Mouse (Mus musculus): ENCODE measurements at regions not wholly inside any gene's neighbourhood (a gene's known extent, or its start where the extent isn't known, plus 50 kb on each side); places are given as distances from the start of the nearest gene placed in this dataset.

DNA sequence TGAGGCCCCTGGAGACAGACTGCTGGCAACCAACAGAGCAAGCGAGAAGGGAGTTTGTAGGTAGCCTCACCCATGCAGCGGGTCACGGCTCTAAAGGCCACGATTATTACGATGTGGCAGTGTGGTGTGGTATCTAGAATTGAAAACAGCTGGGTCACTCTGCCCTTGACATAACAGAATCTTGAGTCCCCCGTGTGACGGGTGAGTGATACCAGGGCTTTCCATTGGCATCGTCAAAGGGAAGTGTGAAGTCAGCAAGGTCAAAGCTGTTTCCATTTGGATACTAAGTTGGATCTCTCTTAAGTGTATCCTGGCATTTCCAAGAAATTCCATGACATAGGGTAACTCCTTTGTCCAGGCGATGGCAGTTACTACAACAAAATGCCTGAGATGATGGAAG is 106.7 kb upstream of the Osmr start:
- no peak for TF ChIP-seq CTCF (IDR thresholded peaks at IDR 0.05; ENCODE audit: low read depth)
- Histone ChIP-seq H3K27me3 (ENCODE audit: insufficient read depth, low read length) (no peaks in the 10 kb centered on the region), H3K4me1 (replicated peaks; ENCODE audit: insufficient read depth, low read length) (no peaks in the 10 kb centered on the region), H3K9me3 (replicated peaks; ENCODE audit: low read length) (no peaks in the 10 kb centered on the region), H3K4me2 (ENCODE audit: low read length) (no peak overlapping the region), H3K9ac (ENCODE audit: low read depth, low read length) (no peak overlapping the region), H3K4me3 (replicated peaks; ENCODE audit: low read depth, low read length) (no peak overlapping the region), H3K36me3 (ENCODE audit: insufficient read depth, low read length) (no peaks in the 10 kb centered on the region), H3K27ac (no peak overlapping the region)
- no peak for ATAC-seq (replicated peaks; ENCODE audit: low FRiP score, low read depth)
- DNase-seq (ENCODE audit: low spot score), result no peak
- 67% methylated on average over 9 of the region's 9 CpGs for WGBS

DNA sequence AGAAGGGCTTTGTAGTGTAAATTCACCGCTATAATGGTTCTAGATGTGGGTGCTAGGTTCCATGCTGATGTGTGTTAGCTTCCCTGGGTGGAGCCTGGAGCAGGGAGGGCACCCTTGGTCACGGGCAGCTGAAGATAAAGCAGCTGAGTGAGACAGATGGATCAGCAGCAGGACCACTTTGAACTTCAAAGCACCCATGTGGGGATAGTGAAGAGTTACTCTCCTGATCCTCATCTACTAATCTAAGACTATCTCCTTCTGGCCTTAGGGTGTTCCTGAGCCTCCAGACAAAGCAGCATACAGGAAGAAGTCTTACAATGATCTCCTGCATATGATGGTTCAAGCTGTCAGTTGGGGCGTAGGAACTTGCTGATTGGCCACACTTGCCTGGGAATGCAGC is 107.1 kb upstream of the Lifr start:
- WGBS, result 78% methylated on average over 3 of the region's 3 CpGs

DNA sequence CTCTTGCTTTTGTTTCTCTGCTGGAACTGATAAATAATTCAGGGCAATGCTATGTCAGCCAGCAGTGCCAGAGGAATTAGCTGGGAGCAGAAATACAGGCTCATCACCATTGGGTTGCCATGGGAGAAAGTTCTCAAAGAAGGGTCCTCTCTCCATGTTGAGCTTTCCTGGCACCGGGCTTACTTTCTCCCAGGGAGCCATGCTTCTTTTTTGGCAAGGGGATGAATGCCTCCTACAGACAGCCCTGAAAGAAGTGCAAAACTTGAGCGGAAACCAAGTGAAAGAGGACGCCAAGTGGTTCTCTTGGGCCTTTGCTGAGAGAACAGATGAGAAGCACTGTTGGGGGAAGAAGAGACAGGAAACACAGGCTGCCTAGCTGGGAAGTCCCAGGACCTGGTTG is 102.2 kb upstream of the Lifr start:
- TF ChIP-seq CTCF (IDR thresholded peaks at IDR 0.05; ENCODE audit: low read depth), result no peak
- no peak for ATAC-seq (replicated peaks; ENCODE audit: low FRiP score, low read depth)
- Histone ChIP-seq H3K27ac (no peak overlapping the region), H3K9me3 (replicated peaks; ENCODE audit: low read length) (no peaks in the 10 kb centered on the region), H3K4me1 (replicated peaks; ENCODE audit: insufficient read depth, low read length) (no peaks in the 10 kb centered on the region), H3K9ac (ENCODE audit: low read depth, low read length) (no peak overlapping the region), H3K4me2 (ENCODE audit: low read length) (no peak overlapping the region), H3K36me3 (ENCODE audit: insufficient read depth, low read length) (no peaks in the 10 kb centered on the region), H3K27me3 (ENCODE audit: insufficient read depth, low read length) (no peaks in the 10 kb centered on the region), H3K4me3 (replicated peaks; ENCODE audit: low read depth, low read length) (no peak overlapping the region)
- DNase-seq (ENCODE audit: low spot score), result no peak
- 81% methylated on average over 3 of the region's 3 CpGs for WGBS

More for the DNA sequence above, 107.1 kb upstream of the Lifr start:
- ATAC-seq (replicated peaks; ENCODE audit: low FRiP score, low read depth) (no peak), DNase-seq (ENCODE audit: low spot score) (no peak)
- no peak overlapping the region for H3K4me2 ChIP-seq (ENCODE audit: low read length)
- no peaks in the 10 kb centered on the region for H3K9me3 ChIP-seq (replicated peaks; ENCODE audit: low read length)
- H3K27ac ChIP-seq, result no peak overlapping the region
- H3K4me1 ChIP-seq (replicated peaks; ENCODE audit: insufficient read depth, low read length), result no peaks in the 10 kb centered on the region
- H3K9ac ChIP-seq (ENCODE audit: low read depth, low read length), result no peak overlapping the region
- H3K4me3 ChIP-seq (replicated peaks; ENCODE audit: low read depth, low read length), result no peak overlapping the region
- no peaks in the 10 kb centered on the region for H3K36me3 ChIP-seq (ENCODE audit: insufficient read depth, low read length)
- no peak for TF ChIP-seq CTCF (IDR thresholded peaks at IDR 0.05; ENCODE audit: low read depth)
- no peaks in the 10 kb centered on the region for H3K27me3 ChIP-seq (ENCODE audit: insufficient read depth, low read length)

DNA sequence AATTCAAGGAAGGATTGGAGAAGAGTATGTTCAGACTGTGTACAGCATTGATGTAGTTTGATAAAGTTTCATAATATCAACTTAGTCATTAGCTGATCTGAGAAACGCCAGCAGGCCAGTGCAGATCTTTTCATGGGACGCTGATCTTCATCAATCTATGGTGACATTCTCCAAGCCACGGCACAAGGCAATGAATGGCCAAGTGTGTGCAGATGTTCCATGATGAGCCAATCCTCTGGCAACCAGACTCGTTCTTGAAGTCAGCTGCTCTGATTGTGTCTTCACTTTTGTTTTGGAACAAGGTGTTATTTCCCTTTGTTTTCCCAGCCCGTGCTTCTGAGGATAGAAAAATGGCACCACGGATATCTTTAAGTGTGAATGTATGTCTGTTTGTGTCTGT is 101.3 kb upstream of the Lifr start:
- H3K9ac ChIP-seq (ENCODE audit: low read depth, low read length), result no peak overlapping the region
- 79% methylated on average over 6 of the region's 6 CpGs for WGBS
- H3K4me1 ChIP-seq (replicated peaks; ENCODE audit: insufficient read depth, low read length), result no peaks in the 10 kb centered on the region
- no peak for TF ChIP-seq CTCF (IDR thresholded peaks at IDR 0.05; ENCODE audit: low read depth)
- no peak overlapping the region for H3K4me3 ChIP-seq (replicated peaks; ENCODE audit: low read depth, low read length)
- ATAC-seq (replicated peaks; ENCODE audit: low FRiP score, low read depth), result no peak
- no peaks in the 10 kb centered on the region for H3K36me3 ChIP-seq (ENCODE audit: insufficient read depth, low read length)
- DNase-seq (ENCODE audit: low spot score), result no peak
- H3K9me3 ChIP-seq (replicated peaks; ENCODE audit: low read length), result no peaks in the 10 kb centered on the region
- no peak overlapping the region for H3K4me2 ChIP-seq (ENCODE audit: low read length)
- no peaks in the 10 kb centered on the region for H3K27me3 ChIP-seq (ENCODE audit: insufficient read depth, low read length)
- H3K27ac ChIP-seq, result no peak overlapping the region

DNA sequence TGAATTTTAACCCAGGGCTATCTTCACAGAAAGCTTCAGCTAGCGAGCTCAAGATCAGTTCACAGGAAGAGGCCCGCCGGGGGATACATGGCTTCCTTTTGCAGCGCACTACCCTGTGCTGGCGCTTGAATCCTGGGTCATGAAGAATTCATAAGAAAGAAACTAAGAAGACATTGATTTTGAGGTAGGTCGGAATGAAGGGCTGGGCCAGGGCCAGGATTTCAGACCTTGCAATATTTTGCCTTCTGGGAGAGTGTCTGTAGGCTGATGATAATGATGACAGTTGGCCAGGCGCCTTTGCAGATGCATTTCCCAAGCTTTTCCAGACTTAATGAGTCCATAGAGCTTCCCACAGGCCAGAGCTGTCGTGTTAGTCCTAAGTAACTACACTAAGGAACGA is 97.2 kb upstream of the Lifr start:
- ATAC-seq (replicated peaks; ENCODE audit: low FRiP score, low read depth) (no peak), DNase-seq (ENCODE audit: low spot score) (no peak)
- no peaks in the 10 kb centered on the region for H3K36me3 ChIP-seq (ENCODE audit: insufficient read depth, low read length)
- H3K4me1 ChIP-seq (replicated peaks; ENCODE audit: insufficient read depth, low read length), result no peaks in the 10 kb centered on the region
- 81% methylated on average over 9 of the region's 9 CpGs for WGBS
- no peak overlapping the region for H3K4me3 ChIP-seq (replicated peaks; ENCODE audit: low read depth, low read length)
- no peak overlapping the region for H3K27ac ChIP-seq
- no peak overlapping the region for H3K9ac ChIP-seq (ENCODE audit: low read depth, low read length)
- no peaks in the 10 kb centered on the region for H3K9me3 ChIP-seq (replicated peaks; ENCODE audit: low read length)
- no peak for TF ChIP-seq CTCF (IDR thresholded peaks at IDR 0.05; ENCODE audit: low read depth)
- no peak overlapping the region for H3K4me2 ChIP-seq (ENCODE audit: low read length)
- no peaks in the 10 kb centered on the region for H3K27me3 ChIP-seq (ENCODE audit: insufficient read depth, low read length)

DNA sequence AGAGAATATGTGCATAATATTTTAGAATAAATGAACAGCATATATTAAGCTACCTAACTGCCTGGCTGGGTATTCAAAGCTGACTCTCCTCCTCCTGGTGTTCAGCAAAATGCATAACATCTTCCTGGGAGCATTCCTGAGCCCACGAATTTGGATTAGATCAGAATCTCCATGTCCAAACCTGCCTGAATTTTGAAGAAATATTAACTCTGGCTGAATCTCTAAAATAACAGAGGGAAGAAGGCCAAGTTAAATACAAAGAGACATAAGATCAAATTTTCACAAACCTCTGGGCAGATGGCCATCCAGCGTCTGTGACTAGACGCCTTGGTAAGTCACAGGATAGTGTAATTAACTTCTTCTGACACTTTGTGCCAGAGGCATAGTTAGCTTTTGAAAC is 95.2 kb upstream of the Lifr start:
- 39% methylated on average over 3 of the region's 3 CpGs for WGBS
- no peaks in the 10 kb centered on the region for H3K36me3 ChIP-seq (ENCODE audit: insufficient read depth, low read length)
- no peak overlapping the region for H3K9ac ChIP-seq (ENCODE audit: low read depth, low read length)
- no peak overlapping the region for H3K4me3 ChIP-seq (replicated peaks; ENCODE audit: low read depth, low read length)
- no peak for TF ChIP-seq CTCF (IDR thresholded peaks at IDR 0.05; ENCODE audit: low read depth)
- H3K9me3 ChIP-seq (replicated peaks; ENCODE audit: low read length), result no peaks in the 10 kb centered on the region
- ATAC-seq (replicated peaks; ENCODE audit: low FRiP score, low read depth), result no peak
- H3K27me3 ChIP-seq (ENCODE audit: insufficient read depth, low read length), result no peaks in the 10 kb centered on the region
- no peaks in the 10 kb centered on the region for H3K4me1 ChIP-seq (replicated peaks; ENCODE audit: insufficient read depth, low read length)
- no peak overlapping the region for H3K27ac ChIP-seq
- DNase-seq (ENCODE audit: low spot score), result no peak
- no peak overlapping the region for H3K4me2 ChIP-seq (ENCODE audit: low read length)

DNA sequence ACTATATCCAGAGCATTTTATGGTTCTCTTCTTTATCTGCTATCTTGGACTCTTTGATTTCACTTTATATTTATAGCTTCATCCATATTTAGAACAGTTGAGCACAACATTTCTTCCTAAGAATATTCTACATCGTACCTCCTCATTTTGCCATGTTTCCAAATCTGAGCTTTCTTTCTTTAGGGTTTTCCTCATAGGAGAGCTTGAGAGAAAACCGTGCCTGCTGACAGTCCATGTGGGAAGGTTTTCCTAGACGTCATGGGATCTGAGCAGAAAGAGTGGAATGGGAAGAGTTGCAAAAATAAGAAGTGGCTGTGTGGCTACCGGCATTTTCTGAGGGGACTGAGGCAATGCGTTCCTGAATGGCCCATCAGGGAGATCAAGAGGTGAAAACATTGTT is 92.5 kb upstream of the Lifr start:
- DNase-seq (ENCODE audit: low spot score) (no peak), ATAC-seq (replicated peaks; ENCODE audit: low FRiP score, low read depth) (no peak)
- no peak for TF ChIP-seq CTCF (IDR thresholded peaks at IDR 0.05; ENCODE audit: low read depth)
- WGBS, result 59% methylated on average over 5 of the region's 5 CpGs
- Histone ChIP-seq H3K4me3 (replicated peaks; ENCODE audit: low read depth, low read length) (no peak overlapping the region), H3K4me2 (ENCODE audit: low read length) (no peak overlapping the region), H3K36me3 (ENCODE audit: insufficient read depth, low read length) (no peaks in the 10 kb centered on the region), H3K27ac (no peak overlapping the region), H3K4me1 (replicated peaks; ENCODE audit: insufficient read depth, low read length) (no peaks in the 10 kb centered on the region), H3K9ac (ENCODE audit: low read depth, low read length) (no peak overlapping the region), H3K9me3 (replicated peaks; ENCODE audit: low read length) (no peaks in the 10 kb centered on the region), H3K27me3 (ENCODE audit: insufficient read depth, low read length) (no peaks in the 10 kb centered on the region)
